Mouse (Mus musculus): ENCODE results near the gene Dusp5. TPM values are rescaled to one million over a fixed set of nuclear protein-coding genes. Genes with fewer than 3 reads are reported as not detected.
"Not testable (repeated sequence)": the region's sequence is repeated elsewhere in the genome, so short reads cannot be mapped to it uniquely, and the experiment has no call there.

Dusp5 gene
- polyA plus RNA-seq, 1 experiment: 1.8 TPM

- no peak overlapping the region for H3K27ac ChIP-seq (ENCODE audit: insufficient read depth, low read depth, low read length)
- no peak overlapping the region for H3K4me3 ChIP-seq (ENCODE audit: insufficient read depth, low read length)
- peaks cover 10% of the 10 kb centered on the region for H3K4me1 ChIP-seq (ENCODE audit: control insufficient read depth, insufficient read depth, low read length)
- no peak for TF ChIP-seq CTCF (IDR thresholded peaks at IDR 0.05; ENCODE audit: low read depth, low read length)
- TF ChIP-seq POLR2A (IDR thresholded peaks at IDR 0.05; ENCODE audit: borderline replicate concordance, low read depth, low read length): no peak
Measured at GRCm38 (mm10) chr19:53571501-53572428, 42.9 kb downstream of the Dusp5 start.

GRCm38 (mm10) chr19:53572607-53573006 lies 43.7 kb downstream of the Dusp5 start:
- H3K4me1 ChIP-seq (ENCODE audit: control insufficient read depth, insufficient read depth, low read length): peaks cover 7% of the 10 kb centered on the region
- H3K27ac ChIP-seq (ENCODE audit: insufficient read depth, low read depth, low read length): no peak overlapping the region
- no peak for TF ChIP-seq POLR2A (IDR thresholded peaks at IDR 0.05; ENCODE audit: borderline replicate concordance, low read depth, low read length)
- no peak for TF ChIP-seq CTCF (IDR thresholded peaks at IDR 0.05; ENCODE audit: low read depth, low read length)
- H3K4me3 ChIP-seq (ENCODE audit: insufficient read depth, low read length): no peak overlapping the region

- Histone ChIP-seq H3K4me1 (ENCODE audit: control insufficient read depth, insufficient read depth, low read length) (peaks cover 5% of the 10 kb centered on the region; the same call in 1 of the 2 replicates), H3K27ac (ENCODE audit: insufficient read depth, low read depth, low read length) (no peak overlapping the region), H3K4me3 (ENCODE audit: insufficient read depth, low read length) (no peak overlapping the region)
- no peak for TF ChIP-seq CTCF (IDR thresholded peaks at IDR 0.05; ENCODE audit: low read depth, low read length)
- no peak for TF ChIP-seq POLR2A (IDR thresholded peaks at IDR 0.05; ENCODE audit: borderline replicate concordance, low read depth, low read length)
Measured at GRCm38 (mm10) chr19:53573151-53573550, 44.2 kb downstream of the Dusp5 start.

GRCm38 (mm10) chr19:53574131-53574530 lies 45.2 kb downstream of the Dusp5 start:
- no peak overlapping the region for H3K27ac ChIP-seq (ENCODE audit: insufficient read depth, low read depth, low read length)
- H3K4me3 ChIP-seq (ENCODE audit: insufficient read depth, low read length): no peak overlapping the region
- TF ChIP-seq POLR2A (IDR thresholded peaks at IDR 0.05; ENCODE audit: borderline replicate concordance, low read depth, low read length) (no peak), CTCF (IDR thresholded peaks at IDR 0.05; ENCODE audit: low read depth, low read length) (no peak)
- H3K4me1 ChIP-seq (ENCODE audit: control insufficient read depth, insufficient read depth, low read length): no peaks in the 10 kb centered on the region

GRCm38 (mm10) chr19:53574546-53574945 lies 45.6 kb downstream of the Dusp5 start:
- no peak overlapping the region for H3K27ac ChIP-seq (ENCODE audit: insufficient read depth, low read depth, low read length)
- no peak overlapping the region for H3K4me3 ChIP-seq (ENCODE audit: insufficient read depth, low read length)
- TF ChIP-seq POLR2A (IDR thresholded peaks at IDR 0.05; ENCODE audit: borderline replicate concordance, low read depth, low read length): no peak
- no peak for TF ChIP-seq CTCF (IDR thresholded peaks at IDR 0.05; ENCODE audit: low read depth, low read length)
- H3K4me1 ChIP-seq (ENCODE audit: control insufficient read depth, insufficient read depth, low read length): no peaks in the 10 kb centered on the region

GRCm38 (mm10) chr19:53575296-53576010 lies 46.5 kb downstream of the Dusp5 start:
- TF ChIP-seq POLR2A (IDR thresholded peaks at IDR 0.05; ENCODE audit: borderline replicate concordance, low read depth, low read length) (no peak), CTCF (IDR thresholded peaks at IDR 0.05; ENCODE audit: low read depth, low read length) (no peak)
- H3K27ac ChIP-seq (ENCODE audit: insufficient read depth, low read depth, low read length): no peak overlapping the region

GRCm38 (mm10) chr19:53576061-53576460 lies 47.2 kb downstream of the Dusp5 start:
- TF ChIP-seq CTCF (IDR thresholded peaks at IDR 0.05; ENCODE audit: low read depth, low read length): no peak
- H3K4me1 ChIP-seq (ENCODE audit: control insufficient read depth, insufficient read depth, low read length): no peaks in the 10 kb centered on the region
- H3K27ac ChIP-seq (ENCODE audit: insufficient read depth, low read depth, low read length): no peak overlapping the region
- no peak overlapping the region for H3K4me3 ChIP-seq (ENCODE audit: insufficient read depth, low read length)

More at GRCm38 (mm10) chr19:53575296-53576010, 46.5 kb downstream of the Dusp5 start:
- Histone ChIP-seq H3K4me3 (ENCODE audit: insufficient read depth, low read length) (no peak overlapping the region), H3K4me1 (ENCODE audit: control insufficient read depth, insufficient read depth, low read length) (no peaks in the 10 kb centered on the region)

GRCm38 (mm10) chr19:53577025-53577800 lies 48.3 kb downstream of the Dusp5 start:
- no peaks in the 10 kb centered on the region for H3K4me1 ChIP-seq (ENCODE audit: control insufficient read depth, insufficient read depth, low read length)
- TF ChIP-seq POLR2A (IDR thresholded peaks at IDR 0.05; ENCODE audit: borderline replicate concordance, low read depth, low read length): no peak
- no peak for TF ChIP-seq CTCF (IDR thresholded peaks at IDR 0.05; ENCODE audit: low read depth, low read length)

GRCm38 (mm10) chr19:53578597-53579252 lies 49.8 kb downstream of the Dusp5 start:
- TF ChIP-seq CTCF (IDR thresholded peaks at IDR 0.05; ENCODE audit: low read depth, low read length) (peak; percentile 23; the same call in 1 of the 2 replicates), POLR2A (IDR thresholded peaks at IDR 0.05; ENCODE audit: borderline replicate concordance, low read depth, low read length) (no peak)
- Histone ChIP-seq H3K4me3 (ENCODE audit: insufficient read depth, low read length) (no peak overlapping the region), H3K4me1 (ENCODE audit: control insufficient read depth, insufficient read depth, low read length) (no peaks in the 10 kb centered on the region), H3K27ac (ENCODE audit: insufficient read depth, low read depth, low read length) (no peak overlapping the region)

More at GRCm38 (mm10) chr19:53577025-53577800, 48.3 kb downstream of the Dusp5 start:
- Histone ChIP-seq H3K27ac (ENCODE audit: insufficient read depth, low read depth, low read length) (no peak overlapping the region), H3K4me3 (ENCODE audit: insufficient read depth, low read length) (no peak overlapping the region)

- H3K4me3 ChIP-seq (ENCODE audit: insufficient read depth, low read length); H3K27ac ChIP-seq (ENCODE audit: insufficient read depth, low read depth, low read length); H3K4me1 ChIP-seq (ENCODE audit: control insufficient read depth, insufficient read depth, low read length): not testable (repeated sequence)
Measured at GRCm38 (mm10) chr19:53580271-53580670, 51.4 kb downstream of the Dusp5 start.

- H3K4me1 ChIP-seq (ENCODE audit: control insufficient read depth, insufficient read depth, low read length); H3K4me3 ChIP-seq (ENCODE audit: insufficient read depth, low read length); H3K27ac ChIP-seq (ENCODE audit: insufficient read depth, low read depth, low read length): not testable (repeated sequence)
Measured at GRCm38 (mm10) chr19:53587686-53588085, 58.8 kb downstream of the Dusp5 start.

- not testable (repeated sequence) for H3K4me3 ChIP-seq (ENCODE audit: insufficient read depth, low read length); H3K4me1 ChIP-seq (ENCODE audit: control insufficient read depth, insufficient read depth, low read length); H3K27ac ChIP-seq (ENCODE audit: insufficient read depth, low read depth, low read length)
Measured at GRCm38 (mm10) chr19:53588968-53589367, 60.1 kb downstream of the Dusp5 start, which contains the start of gene Nutf2-ps1. Gene Nutf2-ps1 (minus strand): TSS chr19:53589068.
